Mouse (Mus musculus): Measurements from ENCODE around the gene Olfr1233.

Olfr1233 gene

DNA sequence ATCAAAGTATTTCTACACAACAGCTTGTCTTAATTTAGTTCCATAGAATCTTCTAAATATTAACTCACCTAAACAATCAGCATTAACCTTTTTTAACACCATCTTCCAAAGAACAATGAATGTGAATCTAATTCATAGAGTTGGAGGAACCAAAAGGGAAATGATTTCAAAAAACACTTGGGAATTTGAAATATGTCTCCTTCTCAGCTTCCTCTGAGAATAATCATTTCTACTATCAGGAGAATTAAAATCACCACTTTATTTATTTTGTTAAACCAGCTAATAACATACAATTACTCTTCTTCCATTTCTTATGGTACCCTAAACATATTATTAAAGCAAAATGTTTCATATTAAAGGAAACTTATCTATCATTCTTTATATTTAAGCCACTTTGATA lies at the start of gene Olfr1233:
Olfr1233 (minus strand) TSS at position 101 of the 400 bp plus-strand sequence.
- no peak for DNase-seq (ENCODE audit: low spot score)

DNA sequence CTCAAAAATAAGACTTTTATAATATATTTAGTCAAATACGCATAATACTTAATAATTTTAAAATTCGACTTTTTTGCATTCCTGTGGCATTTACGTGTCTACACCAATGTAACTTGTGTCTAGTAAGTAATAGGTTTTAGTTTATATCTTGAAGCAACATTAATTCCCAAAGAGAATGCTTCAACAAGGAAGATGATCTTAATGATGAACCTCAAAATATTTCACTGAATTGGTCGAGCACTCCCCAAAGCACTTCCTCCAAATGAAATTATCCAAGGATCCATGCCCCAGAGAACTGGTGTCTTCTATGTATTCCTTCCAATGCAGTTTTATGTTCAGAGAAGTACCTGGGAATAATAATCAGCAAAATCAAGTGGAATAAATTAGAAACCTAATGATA lies 22.6 kb upstream of the Olfr1233 start, which contains the start of gene Olfr1234:
Olfr1234 (minus strand) TSS at position 101 of the 400 bp plus-strand sequence.
- DNase-seq (ENCODE audit: low spot score), result no peak

DNA sequence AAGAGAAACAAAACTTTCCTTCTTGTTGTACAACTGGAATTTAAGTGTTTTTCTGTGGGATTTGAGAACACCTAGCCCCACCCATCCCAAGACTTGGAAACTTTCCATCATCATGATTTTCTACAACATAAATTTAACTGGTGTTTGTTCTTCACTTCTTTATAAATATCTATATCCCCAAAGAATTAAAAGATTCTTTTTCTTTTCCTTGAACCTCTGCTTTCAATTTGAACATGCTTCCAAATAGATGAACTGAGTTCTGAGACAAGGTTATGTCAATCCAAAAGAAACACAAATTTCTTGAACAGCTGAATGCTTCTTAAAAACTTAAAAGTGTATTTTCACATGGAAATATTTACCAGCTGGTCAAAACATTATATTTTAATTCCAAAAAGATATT lies 12.6 kb downstream of the Olfr1233 start, which contains the start of gene Olfr1232:
Olfr1232 (minus strand) TSS at position 101 of the 400 bp plus-strand sequence.
- DNase-seq (ENCODE audit: low spot score), result no peak

GRCm38 (mm10) chr2:89306974-89307373 lies 35.2 kb downstream of the Olfr1233 start, which contains the start of gene Olfr1231:
Olfr1231 (minus strand) TSS chr2:89307074.
- DNase-seq (ENCODE audit: low spot score), result no peak

GRCm38 (mm10) chr2:89297168-89297567 lies 45.0 kb downstream of the Olfr1233 start, which contains the start of gene Olfr1230:
Olfr1230 (minus strand) TSS chr2:89297268.
- DNase-seq (ENCODE audit: low spot score), result no peak

- DNase-seq (ENCODE audit: low spot score), result no peak
Observed at GRCm38 (mm10) chr2:89287914-89288313, 54.3 kb downstream of the Olfr1233 start, which contains the start of gene Olfr1229. Olfr1229 (minus strand) TSS chr2:89288014.

All from testis, postnatal 14 days (tissue).